Mouse (Mus musculus) gonadal fat pad, adult 2 months (tissue): ENCODE results near the gene Foxo1. TPM values are rescaled to one million over a fixed set of nuclear protein-coding genes. Genes with fewer than 3 reads are reported as not detected.
A peak's percentile ranks its signal among the peaks of the same experiment; 100 is the strongest.

Experiments used
- DNase-seq: peaks from one replicate; pipeline ENCODE4 v3.0.0-alpha.2; 2012; ENCODE audit warnings: low read depth
- polyA plus RNA-seq: library from polyadenylated mRNA; depleted of rRNA; stranded (reverse); fragments of >200 nt; gene quantifications from 2 replicates; pipeline ENCODE4 v1.2.3, GENCODE M21; 2012

Gene Foxo1
- polyA plus RNA-seq, 1 experiment, result 15.2 TPM

GRCm38 (mm10) chr3:52268737-52269513 lies 789 bp downstream of the Foxo1 start:
- DNase-seq, result no peak

- DNase-seq, result peak; percentile 54
Measured at GRCm38 (mm10) chr3:52269514-52270351, 1.6 kb downstream of the Foxo1 start.

- DNase-seq, result no peak
Measured at GRCm38 (mm10) chr3:52270511-52270910, 2.4 kb downstream of the Foxo1 start.

GRCm38 (mm10) chr3:52271376-52271775 lies 3.2 kb downstream of the Foxo1 start:
- no peak for DNase-seq

GRCm38 (mm10) chr3:52272376-52272865 lies 4.3 kb downstream of the Foxo1 start:
- DNase-seq, result no peak

- DNase-seq, result no peak
Measured at GRCm38 (mm10) chr3:52274475-52274874, 6.3 kb downstream of the Foxo1 start.

- no peak for DNase-seq
Measured at GRCm38 (mm10) chr3:52275037-52275555, 7.0 kb downstream of the Foxo1 start.

- no peak for DNase-seq
Measured at GRCm38 (mm10) chr3:52280681-52281080, 12.5 kb downstream of the Foxo1 start.

- DNase-seq, result no peak
Measured at GRCm38 (mm10) chr3:52281882-52282281, 13.7 kb downstream of the Foxo1 start.

GRCm38 (mm10) chr3:52282369-52282768 lies 14.2 kb downstream of the Foxo1 start:
- no peak for DNase-seq

- DNase-seq, result no peak
Measured at GRCm38 (mm10) chr3:52283521-52283920, 15.4 kb downstream of the Foxo1 start.

GRCm38 (mm10) chr3:52290811-52291210 lies 22.7 kb downstream of the Foxo1 start:
- DNase-seq, result no peak

- DNase-seq, result no peak
Measured at GRCm38 (mm10) chr3:52292498-52292897, 24.4 kb downstream of the Foxo1 start.

- DNase-seq, result no peak
Measured at GRCm38 (mm10) chr3:52293946-52294345, 25.8 kb downstream of the Foxo1 start.

GRCm38 (mm10) chr3:52295688-52296087 lies 27.6 kb downstream of the Foxo1 start:
- no peak for DNase-seq

- DNase-seq, result peak; percentile 34
Measured at GRCm38 (mm10) chr3:52296224-52296760, 28.2 kb downstream of the Foxo1 start.

GRCm38 (mm10) chr3:52297291-52298018 lies 29.3 kb downstream of the Foxo1 start:
- no peak for DNase-seq

GRCm38 (mm10) chr3:52298683-52299082 lies 30.5 kb downstream of the Foxo1 start:
- DNase-seq, result no peak

GRCm38 (mm10) chr3:52299376-52299775 lies 31.2 kb downstream of the Foxo1 start:
- no peak for DNase-seq

GRCm38 (mm10) chr3:52300517-52300916 lies 32.4 kb downstream of the Foxo1 start:
- no peak for DNase-seq

GRCm38 (mm10) chr3:52303301-52303700 lies 35.2 kb downstream of the Foxo1 start:
- DNase-seq, result no peak
